Mouse (Mus musculus) v-Abl transformed pro-B cells (cell line): ENCODE results near the gene Sc5d.

ENCODE experiments used
- in situ Hi-C, 2 experiments: fragments of 400-800 bp; cut with MboI; formaldehyde crosslinking; loops; one replicate each; pipeline ENCODE4 v1.15.1; 2025; ENCODE audit not compliant: unreplicated experiment in 2 of 2

Sc5d gene

GRCm38 (mm10) chr9:42268371-42268770 lies 4.3 kb upstream of the Sc5d start:
- in situ Hi-C loops, result loop anchor here (10.0 to 25.0 kb wide), 2 partner anchors 196 to 1456 kb away; partner anchors contain the start of gene Hspa8 (in 1 of the 2)

DNA sequence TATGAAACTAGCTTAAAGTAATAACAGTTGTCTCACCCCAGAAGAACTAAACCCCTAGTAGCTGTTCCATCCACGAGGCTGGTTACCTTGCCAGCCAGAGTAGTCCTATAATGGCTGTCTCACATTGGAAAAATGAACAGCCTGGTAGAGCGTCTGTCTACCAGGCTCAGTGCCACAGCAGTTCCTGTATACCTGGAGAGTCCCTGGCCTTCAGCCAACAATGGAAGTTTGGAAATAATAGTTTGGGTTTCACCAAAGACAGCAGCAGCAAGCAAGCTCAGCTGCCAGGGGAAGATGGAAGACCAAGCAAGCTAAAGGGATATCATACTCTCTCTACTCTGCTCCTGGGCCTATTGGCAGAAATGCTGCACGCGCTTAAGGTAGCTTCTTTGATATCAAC lies 1.3 kb upstream of the Sc5d start:
- in situ Hi-C loops, result loop anchor here (10.0 to 25.0 kb wide), 2 partner anchors 199 to 1453 kb away; partner anchors contain the start of gene Hspa8 (in 1 of the 2)

DNA sequence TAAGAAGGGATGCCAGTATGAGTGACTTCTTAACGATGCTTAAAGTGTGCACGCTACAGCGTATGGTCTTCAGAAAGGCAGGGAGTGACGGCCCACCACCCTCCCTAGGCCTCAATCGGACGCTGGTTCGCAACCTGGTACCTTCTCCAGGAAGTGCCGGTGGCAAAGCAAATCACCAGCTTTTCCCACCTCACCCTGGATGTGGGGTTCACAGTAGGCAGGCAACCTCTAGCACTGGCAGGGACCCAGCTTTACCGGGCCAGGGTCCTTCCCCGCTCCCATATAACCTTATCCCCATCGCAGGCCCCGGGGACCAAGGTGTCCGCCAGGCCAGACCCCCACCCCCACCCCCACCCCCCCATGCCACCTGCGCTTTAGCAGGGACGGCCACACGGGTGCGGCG lies 346 bp downstream of the Sc5d start:
- in situ Hi-C loops, result loop anchor here (10.0 to 25.0 kb wide), 2 partner anchors 201 to 1451 kb away; partner anchors contain the start of gene Hspa8 (in 1 of the 2)

GRCm38 (mm10) chr9:42260481-42260880 lies 3.6 kb downstream of the Sc5d start:
- in situ Hi-C loops, result loop anchor here (10.0 to 25.0 kb wide), 2 partner anchors 204 to 1448 kb away; partner anchors contain the start of gene Hspa8 (in 1 of the 2)

GRCm38 (mm10) chr9:42249112-42249511 lies 14.9 kb downstream of the Sc5d start:
- in situ Hi-C loops, result loop anchor here in 1 of 2 experiments (25.0 kb wide), 1 partner anchor 1012 kb away; no protein-coding TSS in a partner anchor

- in situ Hi-C loops, result loop anchor here in 1 of 2 experiments (25.0 kb wide), 1 partner anchor 1009 kb away; no protein-coding TSS in a partner anchor
Measured at GRCm38 (mm10) chr9:42246688-42247087, 17.4 kb downstream of the Sc5d start.

- in situ Hi-C loops, result loop anchor here (5.0 to 25.0 kb wide), 2 partner anchors 242 to 1007 kb away; no protein-coding TSS in a partner anchor
Measured at GRCm38 (mm10) chr9:42244173-42244572, 19.9 kb downstream of the Sc5d start.

DNA sequence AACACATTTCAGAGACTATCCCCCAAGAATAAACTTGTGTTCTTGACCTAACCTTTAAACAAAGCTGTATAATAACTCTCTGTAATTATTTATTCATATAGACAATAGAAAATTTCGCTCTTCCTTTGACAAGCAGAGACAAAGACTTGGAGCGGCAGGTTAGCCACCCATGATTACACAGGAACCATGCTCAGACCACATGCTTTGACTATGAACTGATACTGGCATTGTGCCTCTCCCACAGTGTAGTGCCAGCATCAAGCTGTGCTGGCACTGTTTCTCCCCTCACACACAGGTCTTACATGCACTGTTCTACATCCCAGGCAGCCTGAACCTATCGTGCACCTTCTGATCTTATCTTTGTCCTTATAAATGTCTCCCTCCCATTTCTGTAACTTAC lies 23.0 kb downstream of the Sc5d start:
- in situ Hi-C loops, result loop anchor here (5.0 to 25.0 kb wide), 2 partner anchors 239 to 1004 kb away; no protein-coding TSS in a partner anchor

- in situ Hi-C loops, result loop anchor here (5.0 to 25.0 kb wide), 2 partner anchors 238 to 1003 kb away; no protein-coding TSS in a partner anchor
Measured at GRCm38 (mm10) chr9:42240583-42240992, 23.5 kb downstream of the Sc5d start.

DNA sequence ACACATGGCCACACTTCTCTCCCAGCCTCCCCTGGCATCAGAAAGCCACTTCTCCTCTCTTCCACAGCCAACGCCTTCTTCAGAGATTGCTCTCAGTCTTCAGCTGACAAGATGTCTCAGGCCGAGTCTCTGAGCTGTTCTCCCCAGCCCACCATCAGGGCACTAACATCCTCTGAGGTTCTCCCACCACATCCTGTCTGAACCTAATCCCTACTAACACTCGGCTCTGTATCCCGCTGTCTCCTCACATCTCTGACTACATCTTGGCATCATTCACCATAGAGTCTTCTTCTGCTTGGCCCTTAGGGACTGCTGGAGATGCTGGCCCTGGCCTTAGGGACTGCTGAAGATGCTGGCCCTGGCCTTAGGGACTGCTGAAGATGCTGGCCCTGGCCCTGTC lies 25.2 kb downstream of the Sc5d start:
- in situ Hi-C loops, result loop anchor here in 1 of 2 experiments (25.0 kb wide), 1 partner anchor 1002 kb away; no protein-coding TSS in a partner anchor

GRCm38 (mm10) chr9:42231116-42231515 lies 32.9 kb downstream of the Sc5d start:
- in situ Hi-C loops, result loop anchor here in 1 of 2 experiments (25.0 kb wide), 1 partner anchor 994 kb away; no protein-coding TSS in a partner anchor

DNA sequence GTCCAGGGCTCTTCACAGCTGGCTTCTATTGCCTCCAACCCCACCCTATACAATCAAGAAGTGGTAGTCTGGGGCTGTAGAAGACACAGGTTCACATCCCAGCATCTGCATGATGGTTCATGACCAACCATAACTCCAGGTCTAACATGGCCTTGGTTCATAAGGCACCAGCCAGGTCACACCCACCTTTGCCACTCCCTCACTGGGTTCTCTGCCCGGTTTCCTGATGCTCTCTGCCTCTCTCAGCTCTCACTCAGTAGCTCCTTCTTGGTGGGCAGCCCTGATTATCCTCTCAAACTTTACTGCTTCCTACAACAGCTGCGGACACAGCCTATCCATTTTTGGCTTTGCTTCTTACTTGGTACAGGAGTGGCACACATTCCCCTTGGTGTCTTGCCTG lies 33.7 kb downstream of the Sc5d start:
- in situ Hi-C loops, result loop anchor here in 1 of 2 experiments (25.0 kb wide), 1 partner anchor 993 kb away; no protein-coding TSS in a partner anchor

GRCm38 (mm10) chr9:42229465-42230110 lies 34.5 kb downstream of the Sc5d start:
- in situ Hi-C loops, result loop anchor here in 1 of 2 experiments (25.0 kb wide), 1 partner anchor 992 kb away; no protein-coding TSS in a partner anchor

DNA sequence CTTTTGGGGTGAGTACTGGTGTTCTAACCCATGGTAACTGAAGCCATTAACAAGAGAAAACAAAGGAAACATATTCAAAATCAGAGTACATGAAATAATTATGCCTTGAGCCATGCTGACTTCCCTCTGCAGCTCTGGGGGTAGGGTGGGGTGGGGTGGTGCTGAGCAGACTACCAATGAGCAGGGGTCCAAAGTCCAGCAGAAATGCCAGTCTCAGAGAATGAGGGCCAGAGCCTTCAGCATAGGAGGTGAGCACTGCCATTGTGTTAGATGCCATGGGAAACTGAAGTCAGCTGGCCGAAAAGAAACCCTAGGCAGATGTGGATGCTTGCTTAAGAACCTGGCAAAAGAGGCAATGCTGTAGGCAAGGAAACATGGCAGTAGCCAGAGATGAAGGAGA lies 36.3 kb downstream of the Sc5d start:
- in situ Hi-C loops, result loop anchor here in 1 of 2 experiments (25.0 kb wide), 1 partner anchor 991 kb away; no protein-coding TSS in a partner anchor

- in situ Hi-C loops, result no loop called here
Measured at GRCm38 (mm10) chr9:42219001-42219660, 44.9 kb downstream of the Sc5d start.

- in situ Hi-C loops, result no loop called here
Measured at GRCm38 (mm10) chr9:42217685-42218084, 46.4 kb downstream of the Sc5d start.

- in situ Hi-C loops, result no loop called here
Measured at GRCm38 (mm10) chr9:42214116-42214515, 49.9 kb downstream of the Sc5d start.

- in situ Hi-C loops, result no loop called here
Measured at GRCm38 (mm10) chr9:42213142-42213541, 50.9 kb downstream of the Sc5d start.

DNA sequence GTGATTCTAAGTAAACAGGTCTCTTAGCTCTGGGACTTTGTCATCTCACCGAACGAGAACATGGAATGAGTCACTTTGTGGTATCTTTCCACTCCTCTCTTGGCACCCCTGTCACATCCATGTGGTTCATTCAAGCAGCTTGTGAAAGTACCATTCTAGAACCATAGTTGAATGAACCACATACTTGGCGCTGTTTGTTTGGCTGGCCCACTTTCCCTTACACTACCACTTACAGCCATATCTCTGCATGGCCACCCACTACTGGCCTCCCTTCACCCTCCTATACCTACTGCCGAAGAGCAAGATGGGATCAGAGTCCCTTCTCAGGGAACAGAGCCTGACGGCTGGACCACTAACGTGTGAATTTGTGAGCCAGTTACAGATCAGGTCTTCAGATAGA lies 54.4 kb downstream of the Sc5d start:
- in situ Hi-C loops, result no loop called here

DNA sequence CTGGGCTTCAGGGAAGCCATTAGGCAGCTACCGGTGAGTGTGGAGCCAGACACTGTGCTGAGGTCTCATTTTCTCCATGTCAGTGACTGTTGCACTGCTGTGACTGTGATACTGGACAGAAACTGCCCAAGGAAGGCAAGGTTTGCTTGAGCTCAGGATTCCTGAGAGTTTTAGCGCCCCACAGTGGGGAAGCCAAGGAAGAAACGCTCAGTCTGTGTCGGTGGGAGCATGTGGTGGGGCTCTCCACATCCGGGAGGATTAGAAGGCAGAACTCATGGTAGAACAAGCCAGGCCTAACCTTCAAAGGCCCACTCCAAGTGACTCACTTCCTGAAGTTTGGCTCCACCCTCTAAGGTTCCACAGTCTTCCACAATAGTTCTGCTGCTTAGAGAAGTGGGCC lies 55.6 kb downstream of the Sc5d start:
- in situ Hi-C loops, result no loop called here

- in situ Hi-C loops, result no loop called here
Measured at GRCm38 (mm10) chr9:42206750-42207149, 57.3 kb downstream of the Sc5d start.
